Mouse (Mus musculus) G1E (cell line): Measurements from ENCODE around the gene Lamtor2. TPM values are rescaled to one million over a fixed set of nuclear protein-coding genes. Genes with fewer than 3 reads are reported as not detected.

Experiments used
- ATAC-seq: 2 replicates; pipeline ENCODE4 v1.8.0; 2016; ENCODE audit warnings: mild to moderate bottlenecking; ENCODE audit not compliant: insufficient number of reproducible peaks, poor library complexity, low FRiP score, severe bottlenecking; ENCODE audit errors: extremely low read depth
- DNase-seq: peaks from one replicate; pipeline ENCODE4 v3.0.0; 2012; ENCODE audit warnings: low spot score
- H3K27me3 ChIP-seq: 2 replicates; pipeline ENCODE4 v1.6.1; 2012; ENCODE audit warnings: mild to moderate bottlenecking, low read length, inconsistent platforms; ENCODE audit not compliant: insufficient read depth
- H3K36me3 ChIP-seq: replicated peaks from 2 replicates; pipeline ENCODE3; 2012; ENCODE audit warnings: mild to moderate bottlenecking, inconsistent platforms
- H3K4me1 ChIP-seq: 2 replicates; pipeline ENCODE4 v1.6.1; 2012; ENCODE audit warnings: low read depth, low read length, inconsistent platforms, mixed read lengths; ENCODE audit not compliant: insufficient read depth
- H3K4me3 ChIP-seq: 2 replicates; pipeline ENCODE4 v1.5.1; 2012; ENCODE audit warnings: low read depth, mild to moderate bottlenecking, inconsistent platforms, low read length, moderate library complexity, mixed read lengths
- H3K9me3 ChIP-seq: replicated peaks from 2 replicates; pipeline ENCODE4 v1.6.1; 2012; ENCODE audit warnings: inconsistent platforms
- CTCF ChIP-seq: IDR thresholded peaks from 2 replicates; pipeline ENCODE4 v1.5.1; 2012; ENCODE audit warnings: low read depth, low read length, inconsistent platforms, mixed read lengths
- GATA1 ChIP-seq: IDR thresholded peaks from 2 replicates; pipeline ENCODE4 v1.6.1; 2012; ENCODE audit warnings: borderline replicate concordance, low read length, inconsistent platforms, mixed read lengths
- GATA2 ChIP-seq: IDR thresholded peaks from 2 replicates; pipeline ENCODE4 v1.6.1; 2012; ENCODE audit warnings: low read depth, low read length, inconsistent platforms, borderline replicate concordance
- POLR2AphosphoS5 ChIP-seq: IDR thresholded peaks from 2 replicates; pipeline ENCODE4 v1.6.1; 2012; ENCODE audit warnings: low read depth, low read length, inconsistent platforms; ENCODE audit not compliant: insufficient replicate concordance
- TAL1 ChIP-seq: conservative IDR thresholded peaks from 2 replicates; pipeline ENCODE4 v1.6.1; 2012; ENCODE audit warnings: low read depth, low read length, inconsistent platforms, mixed read lengths
- polyA plus RNA-seq: library from polyadenylated mRNA; stranded (reverse); fragments of >175 nt; gene quantifications from 2 replicates; pipeline ENCODE4 v1.2.3, GENCODE M21; 2012
- total RNA-seq, 2 experiments: library from RNA; stranded (forward) in 1 of 2; stranded (reverse) in 1 of 2; fragments of 200-1000 nt in 1 of 2; fragments of >200 nt in 1 of 2; fragmentation: Nextera tagmentation in 1 of 2; gene quantifications; 2 replicates each; pipeline ENCODE4 v1.2.3; 2014 to 2017

The Lamtor2 gene
- total and polyA plus RNA-seq, 3 experiments, result 44.7 to 182 (median 97.5) TPM

GRCm38 (mm10) chr3:88561989-88562388 is 9.1 kb upstream of the Lamtor2 start:
- no peaks in the 10 kb centered on the region for H3K27me3 ChIP-seq
- no peaks in the 10 kb centered on the region for H3K9me3 ChIP-seq
- no peak for DNase-seq
- peaks cover 95% of the 10 kb centered on the region for H3K36me3 ChIP-seq
- H3K4me3 ChIP-seq, result no peak overlapping the region
- no peak for TF ChIP-seq TAL1
- TF ChIP-seq POLR2AphosphoS5, result no peak
- TF ChIP-seq GATA1, result no peak
- no peak for TF ChIP-seq GATA2
- TF ChIP-seq CTCF, result no peak
- no peak for ATAC-seq
- peaks cover 13% of the 10 kb centered on the region for H3K4me1 ChIP-seq

DNA sequence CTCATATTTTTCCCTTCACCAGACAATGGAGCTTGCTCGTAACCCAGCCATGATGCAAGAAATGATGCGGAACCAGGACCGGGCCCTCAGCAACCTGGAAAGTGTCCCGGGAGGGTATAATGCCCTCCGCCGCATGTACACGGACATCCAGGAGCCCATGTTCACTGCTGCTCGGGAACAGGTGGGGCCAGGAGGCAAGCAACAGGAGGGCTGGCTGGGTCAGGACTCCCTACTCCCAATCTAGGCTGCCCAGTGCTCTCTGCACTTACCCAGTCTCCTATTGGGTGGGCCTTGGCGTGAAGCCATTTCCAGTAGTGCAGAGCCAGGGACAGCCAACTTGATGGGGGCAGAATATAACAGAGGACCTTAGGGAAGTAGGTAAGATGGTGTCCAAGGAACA is 6.7 kb upstream of the Lamtor2 start:
- DNase-seq (no peak), ATAC-seq (no peak)
- Histone ChIP-seq H3K4me3 (no peak overlapping the region), H3K9me3 (no peaks in the 10 kb centered on the region), H3K36me3 (peaks cover 93% of the 10 kb centered on the region), H3K4me1 (peaks cover 29% of the 10 kb centered on the region), H3K27me3 (no peaks in the 10 kb centered on the region)
- TF ChIP-seq GATA1 (no peak), CTCF (no peak), POLR2AphosphoS5 (no peak), GATA2 (no peak), TAL1 (no peak)

- no peak for ATAC-seq
- H3K4me1 ChIP-seq, result peaks cover 41% of the 10 kb centered on the region
- TF ChIP-seq CTCF (no peak), TAL1 (no peak), GATA1 (no peak), POLR2AphosphoS5 (no peak), GATA2 (no peak)
- H3K27me3 ChIP-seq, result no peaks in the 10 kb centered on the region
- peaks cover 63% of the 10 kb centered on the region for H3K36me3 ChIP-seq
- H3K9me3 ChIP-seq, result no peaks in the 10 kb centered on the region
- no peak overlapping the region for H3K4me3 ChIP-seq
- no peak for DNase-seq
Measured at GRCm38 (mm10) chr3:88556616-88557015, 3.7 kb upstream of the Lamtor2 start.

GRCm38 (mm10) chr3:88555731-88556130 is 2.9 kb upstream of the Lamtor2 start:
- ATAC-seq, result no peak
- H3K27me3 ChIP-seq, result no peaks in the 10 kb centered on the region
- H3K36me3 ChIP-seq, result peaks cover 61% of the 10 kb centered on the region
- peaks cover 48% of the 10 kb centered on the region for H3K4me1 ChIP-seq
- TF ChIP-seq TAL1, result no peak
- no peak for TF ChIP-seq GATA1
- TF ChIP-seq CTCF, result no peak
- no peak for TF ChIP-seq POLR2AphosphoS5
- H3K9me3 ChIP-seq, result no peaks in the 10 kb centered on the region
- no peak for DNase-seq
- H3K4me3 ChIP-seq, result peak overlapping the region; percentile 53; the same call in 1 of the 2 replicates

- Histone ChIP-seq H3K4me1 (peaks cover 54% of the 10 kb centered on the region), H3K9me3 (no peaks in the 10 kb centered on the region), H3K36me3 (peaks cover 61% of the 10 kb centered on the region), H3K27me3 (no peaks in the 10 kb centered on the region), H3K4me3 (peak overlapping the region; percentile 34; the same call in 1 of the 2 replicates)
- no peak for DNase-seq
- TF ChIP-seq TAL1, result no peak
- TF ChIP-seq POLR2AphosphoS5, result no peak
- no peak for TF ChIP-seq CTCF
- TF ChIP-seq GATA2, result no peak
- TF ChIP-seq GATA1, result no peak
- no peak for ATAC-seq
Measured at GRCm38 (mm10) chr3:88555069-88555605, 2.3 kb upstream of the Lamtor2 start.

DNA sequence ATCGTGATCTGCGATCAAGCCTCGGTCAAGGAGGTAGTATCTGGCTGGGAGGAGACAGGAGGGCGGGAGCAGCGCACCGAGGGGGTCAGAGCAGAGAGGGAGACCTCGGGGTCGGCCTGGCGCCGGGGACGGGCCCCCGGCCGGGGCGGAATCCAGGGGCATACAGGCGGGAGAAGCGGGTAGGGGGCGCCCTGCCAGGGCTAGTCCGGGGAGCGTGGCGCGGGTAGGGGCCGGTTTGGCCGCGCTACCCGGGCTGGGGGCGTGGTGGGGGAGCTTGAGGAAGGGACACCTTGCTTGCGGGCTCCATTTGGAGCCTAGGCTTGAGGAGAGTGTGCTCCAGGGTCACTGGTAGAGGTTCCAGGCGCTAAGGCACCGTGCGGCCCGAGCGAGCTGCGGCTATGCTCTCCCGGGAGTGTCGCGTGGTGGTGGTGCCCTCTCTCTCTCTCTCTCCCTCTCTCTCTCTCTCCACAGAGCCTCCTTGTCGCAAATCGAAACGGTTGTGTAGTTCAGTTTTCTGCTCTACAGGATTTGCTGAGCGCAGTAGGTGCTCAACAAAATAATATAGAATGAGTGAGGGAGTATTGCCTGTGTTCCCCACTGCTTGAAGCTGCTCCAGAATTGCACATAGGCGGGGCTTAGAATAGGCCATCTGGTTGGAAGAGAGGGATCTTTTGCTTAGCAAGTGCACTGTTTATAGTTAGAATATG is 1.2 kb upstream of the Lamtor2 start:
- no peak for TF ChIP-seq CTCF
- no peak for TF ChIP-seq GATA2
- no peak for TF ChIP-seq POLR2AphosphoS5
- no peak for TF ChIP-seq TAL1
- TF ChIP-seq GATA1, result no peak
- peak; percentile 63 for DNase-seq
- Histone ChIP-seq H3K9me3 (no peaks in the 10 kb centered on the region), H3K36me3 (peaks cover 60% of the 10 kb centered on the region), H3K4me3 (peak overlapping the region; percentile 95), H3K27me3 (no peaks in the 10 kb centered on the region), H3K4me1 (peaks cover 58% of the 10 kb centered on the region)
- ATAC-seq, result no peak
